11 mouse cellular contexts compared by ENCODE assay signal in genomic region chr8:69802216-69802615, GRCm38 (mm10).
DNase-seq lines count a peak whose midpoint lies in the region.
"Had no signal": no experiment of that assay in that cellular context is flagged by ENCODE, and none has a peak within 500 bp of the region (broad histone marks: within the 10 kb centered on the region; RNA-seq: fewer than 3 reads in every experiment).

No protein-coding gene starts in this region.

- DNase-seq in kidney, postnatal 10 days, result peak; percentile 2
- no peak for DNase-seq in kidney, postnatal 14 days
- DNase-seq in right cerebral cortex, postnatal 10 days (ENCODE audit: low spot score in 2 of 2), result peak; percentile 17 to 18
- DNase-seq in right cerebral cortex, postnatal 14 days, result no peak
- DNase-seq in thymus, postnatal 4 days, result peak; percentile 1
- no peak for DNase-seq in thymus, postnatal 36 days
- DNase-seq: adrenal gland, adult 2 months; adrenal gland, postnatal 25 days; cerebellum, postnatal 14 days; embryo, embryonic 11 days; heart, adult 2 months had no signal

Comparison
In these comparisons a context has a peak if more than half of its experiments do, and no peak if none do; other contexts are left out.
1. DNase-seq: peak in kidney, postnatal 10 days (single experiment), right cerebral cortex, postnatal 10 days (2 of 2) and thymus, postnatal 4 days (single experiment); none in kidney, postnatal 14 days (single experiment), right cerebral cortex, postnatal 14 days (single experiment) and thymus, postnatal 36 days (0 of 2).